Mouse (Mus musculus) neural tube, embryonic 13.5 days (tissue): ENCODE measurements around the gene Zfp275. TPM values are rescaled to one million over a fixed set of nuclear protein-coding genes. Genes with fewer than 3 reads are reported as not detected.

Experiments
- polyA plus RNA-seq: library from polyadenylated mRNA; unstranded; fragments of >200 nt; fragmentation: Nextera tagmentation; extraction: Ambion mirVana; gene quantifications from 2 replicates; pipeline ENCODE4 v1.2.1, GENCODE M21; 2015

The Zfp275 gene
- polyA plus RNA-seq, 1 experiment from 2014 or later, result 10.6 TPM

Other genes with a start within 250 kb of the Zfp275 start
- gene Xlr3a, start 245.5 kb upstream of the Zfp275 start, polyA plus RNA-seq, result 1.9 and 5.6 TPM in 2 replicates
- gene Gm14685, start 225.6 kb upstream of the Zfp275 start, polyA plus RNA-seq, result 0.32 TPM in 1 of 2 replicates, not detected in the other
- not detected in 2 replicates for gene Xlr5b, start 193.8 kb upstream of the Zfp275 start, polyA plus RNA-seq
- gene DXBay18, start 193.2 kb upstream of the Zfp275 start, polyA plus RNA-seq, result 0.33 TPM in 1 of 2 replicates, not detected in the other
- not detected in 2 replicates for gene Spin2d, start 165.6 kb upstream of the Zfp275 start, polyA plus RNA-seq
- 21.3 and 22.3 TPM in 2 replicates for gene Xlr3b, start 150.4 kb upstream of the Zfp275 start, polyA plus RNA-seq
- 0.74 and 1.2 TPM in 2 replicates for gene Xlr4b, start 128.3 kb upstream of the Zfp275 start, polyA plus RNA-seq
- gene F8a, start 114.3 kb upstream of the Zfp275 start, polyA plus RNA-seq, result 29.9 and 33.8 TPM in 2 replicates
- 0.69 TPM in 1 of 2 replicates, not detected in the other for gene Xlr4c, start 99.5 kb upstream of the Zfp275 start, polyA plus RNA-seq
- gene Xlr3c, start 77.2 kb upstream of the Zfp275 start, polyA plus RNA-seq, result 0.57 and 0.65 TPM in 2 replicates
- not detected in 2 replicates for gene Xlr5a, start 49.6 kb upstream of the Zfp275 start, polyA plus RNA-seq
- gene Xlr5c, start 49.6 kb upstream of the Zfp275 start, polyA plus RNA-seq, result not detected in 2 replicates
- gene Gm45015, start 5.8 kb upstream of the Zfp275 start, polyA plus RNA-seq, result not detected in 2 replicates
- not detected in 2 replicates for gene Gm18336, start 56.1 kb downstream of the Zfp275 start, polyA plus RNA-seq
- gene Zfp92, start 68.5 kb downstream of the Zfp275 start, polyA plus RNA-seq, result 0.31 and 0.43 TPM in 2 replicates
- not detected in 2 replicates for gene Trex2, start 92.7 kb downstream of the Zfp275 start, polyA plus RNA-seq
- 59.9 and 64.1 TPM in 2 replicates for gene Haus7, start 116.4 kb downstream of the Zfp275 start, polyA plus RNA-seq
- 32.8 and 35.2 TPM in 2 replicates for gene Bgn, start 141.0 kb downstream of the Zfp275 start, polyA plus RNA-seq
- 3.2 and 3.7 TPM in 2 replicates for gene Atp2b3, start 160.5 kb downstream of the Zfp275 start, polyA plus RNA-seq